Mouse (Mus musculus) bone marrow macrophage, adult 2 months (primary cell): ENCODE measurements around the gene Lipc.

Experiments
- CTCF ChIP-seq: IDR thresholded peaks from 2 replicates; pipeline ENCODE4 v1.5.1; 2012; ENCODE audit warnings: low read depth, mild to moderate bottlenecking, low read length, moderate library complexity
- POLR2A ChIP-seq: IDR thresholded peaks from 2 replicates; pipeline ENCODE4 v1.6.1; 2012; ENCODE audit warnings: mild to moderate bottlenecking, low read depth, low read length, borderline replicate concordance

GRCm38 (mm10) chr9:70977392-70977791 lies 25.4 kb upstream of the Lipc start:
- no peak for TF ChIP-seq CTCF
- no peak for TF ChIP-seq POLR2A
